Mouse (Mus musculus) erythroblast, adult 5-6 weeks (primary cell): Measurements from ENCODE around the gene Lin28b. TPM values are rescaled to one million over a fixed set of nuclear protein-coding genes. Genes with fewer than 3 reads are reported as not detected.
"Not testable (repeated sequence)": the region's sequence is repeated elsewhere in the genome, so short reads cannot be mapped to it uniquely, and the experiment has no call there.

Source experiments
- ATAC-seq: replicated peaks from 2 replicates; pipeline ENCODE4 v1.8.0; 2016; ENCODE audit warnings: moderate number of reproducible peaks, mild to moderate bottlenecking, moderate TSS enrichment, inconsistent platforms; ENCODE audit not compliant: poor library complexity, low FRiP score, severe bottlenecking
- total RNA-seq, 2 experiments: library from RNA; stranded (forward) in 1 of 2; stranded (reverse) in 1 of 2; fragments of 150-400 nt in 1 of 2; fragments of 200-764, 138-1000 nt in 1 of 2; gene quantifications; 2 replicates each; pipeline versions ENCODE4 v1.2.3 to v1.2.4; 2015 to 2017; ENCODE audit warnings: low replicate concordance in 2 of 2

Lin28b gene
- total RNA-seq, 2 experiments from 2014 or later: not detected

DNA sequence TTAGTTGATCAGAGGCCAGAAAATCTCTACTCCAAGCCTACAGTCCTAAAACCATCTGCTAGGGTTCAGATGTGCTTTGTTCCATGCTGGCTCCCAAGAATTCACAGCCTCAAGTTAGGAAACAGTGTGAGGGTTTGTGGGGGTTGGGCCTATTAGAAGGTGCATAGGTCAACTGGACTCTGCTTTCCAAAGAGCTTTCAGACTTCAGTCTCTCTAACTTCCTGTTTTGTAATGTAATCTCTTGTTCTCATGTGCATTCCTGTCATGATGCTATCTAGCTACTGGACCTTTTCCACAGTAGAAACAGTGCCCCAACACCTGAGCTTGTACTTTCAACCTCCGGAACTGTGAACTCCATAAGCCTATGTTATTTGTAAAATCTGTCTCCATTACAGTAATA lies 63.8 kb downstream of the Lin28b start:
- no peak for ATAC-seq

DNA sequence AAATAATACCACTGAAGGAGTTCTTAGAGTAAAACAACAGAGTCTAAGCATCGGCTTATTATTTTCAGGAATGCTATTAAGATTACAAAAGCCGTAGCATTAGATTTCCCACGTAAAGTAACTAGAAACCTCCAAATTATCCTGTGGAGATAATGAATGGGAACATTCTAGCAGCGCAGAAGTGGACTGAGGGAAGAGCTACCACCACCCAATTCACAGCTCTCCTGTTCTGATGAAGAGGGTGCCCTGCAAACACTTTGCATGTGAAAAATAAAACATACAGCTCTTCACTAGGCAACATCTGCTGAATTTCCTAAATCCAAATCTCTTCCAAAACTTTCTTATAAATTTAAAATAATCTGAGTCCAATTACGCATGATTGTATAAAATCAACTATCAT lies 74.1 kb downstream of the Lin28b start:
- no peak for ATAC-seq

DNA sequence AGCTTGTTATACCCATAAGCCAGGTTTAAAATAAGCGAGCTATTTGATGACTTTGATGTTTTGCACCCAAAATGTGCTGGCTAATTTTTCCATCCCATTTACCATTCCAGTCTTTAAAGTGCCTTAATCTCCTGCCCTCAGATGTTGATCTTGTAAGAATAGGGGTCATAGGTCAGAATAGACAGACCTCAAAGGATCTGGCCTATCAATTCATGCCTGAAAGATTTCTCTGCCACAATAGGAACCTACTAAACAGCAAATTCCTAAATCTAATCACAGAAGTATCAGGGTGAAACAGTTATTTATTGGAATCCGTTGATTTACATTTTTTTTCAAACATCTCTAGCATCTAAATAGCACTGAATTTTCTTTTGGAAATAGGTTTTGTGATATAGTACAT lies 74.5 kb downstream of the Lin28b start:
- no peak for ATAC-seq

DNA sequence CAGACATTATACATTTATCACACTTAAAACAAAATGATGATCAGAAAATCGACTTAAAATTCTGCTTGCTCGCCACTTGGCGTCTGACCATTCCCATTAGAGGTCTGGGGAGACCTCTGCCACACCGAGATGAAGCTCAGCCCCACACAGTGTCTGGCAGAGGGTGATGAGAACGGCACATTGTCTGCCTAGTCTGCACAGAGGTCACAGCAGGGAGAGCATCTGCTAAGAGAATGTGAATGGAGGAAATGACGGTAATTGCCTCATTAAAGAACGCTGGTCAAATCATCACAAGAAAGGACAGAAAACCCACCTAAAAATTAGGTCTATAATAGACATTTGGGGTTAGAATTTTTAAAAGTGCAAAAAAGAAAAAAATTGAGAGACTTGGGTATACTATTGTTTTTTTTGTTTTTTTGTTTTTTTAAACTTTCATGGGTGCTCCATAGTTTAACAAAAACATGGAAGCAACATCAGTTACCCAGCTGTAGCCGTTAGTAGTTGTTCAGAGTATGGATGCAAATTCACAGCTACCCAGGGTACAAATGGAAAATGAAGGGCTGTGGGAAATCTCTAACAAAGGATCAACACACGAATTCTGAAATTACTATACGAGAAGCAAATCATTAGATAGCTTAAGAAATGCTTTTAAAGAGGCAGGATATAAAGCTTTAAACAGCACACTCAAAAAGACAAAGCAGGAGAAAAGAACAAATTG lies 75.4 kb downstream of the Lin28b start:
- ATAC-seq: no peak

DNA sequence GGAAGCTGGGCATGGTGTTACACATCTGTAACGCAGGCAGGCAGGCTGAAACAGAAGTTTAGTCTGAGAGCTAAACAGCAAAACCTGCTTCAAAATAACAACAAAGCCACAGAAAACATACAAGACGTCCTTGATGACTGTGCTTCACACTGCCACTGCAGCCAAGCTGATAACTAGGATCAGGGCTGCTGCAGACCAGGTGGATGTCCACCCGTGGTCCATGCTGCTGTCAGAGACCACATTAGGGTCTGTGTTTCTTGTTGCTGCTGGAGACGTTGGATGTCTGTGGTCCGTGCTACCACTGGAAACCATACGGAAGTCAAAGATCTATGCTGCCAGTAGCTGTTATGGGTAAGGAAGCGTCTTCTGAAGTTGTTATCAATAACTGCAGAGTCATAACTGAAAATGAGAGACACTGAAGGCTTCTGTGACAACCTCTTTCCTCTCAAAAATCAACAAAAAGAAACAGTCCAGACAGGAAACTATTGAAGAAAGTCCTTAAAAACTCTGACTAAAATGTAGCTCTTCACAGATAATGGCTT lies 86.4 kb downstream of the Lin28b start:
- no peak for ATAC-seq

DNA sequence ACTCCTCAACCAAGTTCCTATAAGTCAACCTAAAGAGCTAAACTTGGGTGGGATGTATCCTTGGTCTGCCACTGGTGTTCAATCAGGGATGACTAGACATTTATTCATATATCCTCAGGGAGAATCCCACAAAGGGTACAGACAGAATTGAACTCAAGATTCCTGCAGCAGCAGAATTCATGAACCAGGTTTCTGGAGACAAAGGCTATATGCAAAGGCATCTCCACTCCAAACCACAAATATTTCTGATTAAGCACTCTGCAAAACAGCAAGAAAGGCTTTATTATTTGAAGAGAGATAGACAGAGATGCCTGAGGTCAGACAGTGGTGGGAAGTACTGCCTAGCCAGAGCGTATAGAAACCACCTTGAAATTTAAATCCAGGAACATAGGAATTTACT lies 88.0 kb downstream of the Lin28b start:
- ATAC-seq: no peak

DNA sequence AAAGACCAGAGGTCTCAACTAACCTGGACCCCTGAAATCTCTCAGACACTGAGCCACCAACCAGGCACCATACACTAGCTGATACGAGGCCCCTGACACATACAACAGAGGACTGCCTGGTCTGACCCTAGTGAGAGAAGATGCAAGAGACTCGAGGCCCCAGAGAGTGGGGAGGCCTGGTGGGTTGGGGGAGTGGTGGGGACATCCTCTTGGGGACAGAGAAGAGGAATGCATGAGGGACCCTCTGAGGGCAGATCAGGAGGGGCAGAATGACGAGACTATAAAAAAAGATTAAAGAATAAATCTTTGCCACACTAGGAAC lies 103.6 kb downstream of the Lin28b start:
- no peak for ATAC-seq

DNA sequence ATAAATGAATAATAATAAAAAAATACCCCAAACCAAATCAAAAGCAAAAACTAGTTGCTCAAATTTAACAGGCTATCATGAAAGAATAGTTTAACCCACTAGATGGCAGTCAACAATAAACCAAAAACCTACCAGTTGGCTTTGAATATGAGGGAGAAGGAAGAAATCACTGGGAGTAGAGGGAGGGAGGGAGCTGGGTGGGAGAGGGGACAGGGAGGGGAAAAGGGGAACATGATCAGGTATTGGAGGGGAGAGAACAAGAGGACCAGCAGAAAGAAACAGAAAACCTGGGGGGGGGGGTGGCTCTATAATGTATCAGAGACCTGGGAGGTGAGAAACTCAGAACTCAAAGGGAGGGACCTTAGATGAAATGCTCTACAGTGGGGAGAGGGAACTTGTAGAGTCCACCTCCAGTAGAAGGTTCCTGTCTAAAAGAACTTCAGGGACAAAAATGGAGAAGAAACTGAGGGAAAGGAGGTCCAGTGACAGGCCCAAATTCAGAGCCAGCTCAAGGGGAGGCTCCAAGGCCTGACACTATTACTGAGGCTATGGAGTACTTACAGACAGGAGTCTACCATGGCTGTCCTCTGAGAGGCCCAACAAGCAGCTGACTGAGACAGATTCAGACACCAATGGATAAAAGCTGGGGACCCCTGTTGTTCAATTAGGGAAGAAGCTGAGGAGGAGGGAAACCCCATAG lies 104.1 kb downstream of the Lin28b start:
- no peak for ATAC-seq

DNA sequence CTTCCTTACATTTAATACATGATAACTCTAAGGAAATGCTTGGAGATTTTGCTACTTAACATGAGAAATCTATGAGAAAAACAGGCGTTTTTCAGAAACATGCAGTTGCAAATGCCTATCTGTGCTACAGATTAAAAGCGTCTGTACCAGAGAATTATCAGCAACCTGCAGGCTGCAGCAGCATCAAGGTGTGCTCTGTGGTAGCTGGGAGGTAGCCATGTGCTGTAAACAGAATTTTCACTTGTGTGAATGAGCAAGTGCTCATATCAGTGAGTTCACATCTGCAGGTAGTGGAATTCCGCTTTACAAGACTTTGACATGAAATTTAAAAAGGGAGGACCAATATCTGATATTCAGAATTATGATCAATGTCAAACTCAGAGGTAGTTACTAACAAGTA lies 107.9 kb downstream of the Lin28b start:
- no peak for ATAC-seq

DNA sequence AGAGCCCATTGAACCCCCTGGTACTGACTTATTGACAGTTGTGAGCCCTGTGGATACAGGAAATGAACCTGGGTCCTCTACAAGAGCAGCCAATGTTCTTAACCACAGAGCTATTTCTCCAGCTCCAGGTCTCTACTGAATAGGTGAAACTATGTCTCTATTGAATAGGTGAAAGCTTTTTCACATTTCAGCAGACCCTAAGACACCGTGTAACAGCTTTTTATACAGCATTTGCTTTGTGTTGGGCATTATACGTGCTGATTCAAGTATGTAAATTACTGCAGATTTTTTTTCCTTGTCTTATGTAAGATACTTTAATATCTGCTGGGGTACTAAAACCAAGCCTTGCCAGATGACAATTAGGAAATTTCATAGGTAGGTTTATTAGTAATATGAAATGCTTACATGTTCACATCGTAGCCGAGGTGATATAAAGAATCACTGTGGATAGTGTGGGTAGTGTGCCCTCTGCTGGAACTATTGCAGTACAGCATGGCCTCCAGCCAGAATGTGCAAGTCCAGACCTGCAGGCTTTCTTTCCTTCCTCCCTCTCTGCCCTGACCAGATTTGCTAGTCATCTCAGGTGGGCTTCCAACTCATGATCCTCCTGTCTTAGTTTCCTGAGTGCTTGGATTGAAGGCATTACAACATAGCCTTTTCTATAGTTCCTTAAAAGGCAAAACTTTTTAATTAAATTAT lies 113.1 kb downstream of the Lin28b start:
- no peak for ATAC-seq

DNA sequence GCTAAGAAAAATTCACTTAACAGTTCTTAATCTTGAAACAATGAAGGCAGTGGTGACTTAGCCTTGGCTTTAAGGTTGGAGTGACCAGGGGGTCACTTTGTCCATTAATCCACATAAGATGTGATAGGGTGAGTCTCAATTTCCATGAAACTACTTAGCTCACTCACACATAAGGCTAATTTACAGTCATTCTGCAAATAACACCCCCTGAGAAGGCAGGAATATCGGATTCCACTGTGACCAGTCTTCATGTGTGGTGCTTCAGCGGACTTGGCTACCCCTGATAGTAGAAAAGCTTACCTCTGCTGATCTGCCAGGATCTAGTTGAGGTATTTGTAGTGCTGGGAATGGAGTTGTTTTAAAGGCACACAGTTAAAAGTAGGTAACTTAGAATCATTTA lies 115.7 kb downstream of the Lin28b start:
- no peak for ATAC-seq

DNA sequence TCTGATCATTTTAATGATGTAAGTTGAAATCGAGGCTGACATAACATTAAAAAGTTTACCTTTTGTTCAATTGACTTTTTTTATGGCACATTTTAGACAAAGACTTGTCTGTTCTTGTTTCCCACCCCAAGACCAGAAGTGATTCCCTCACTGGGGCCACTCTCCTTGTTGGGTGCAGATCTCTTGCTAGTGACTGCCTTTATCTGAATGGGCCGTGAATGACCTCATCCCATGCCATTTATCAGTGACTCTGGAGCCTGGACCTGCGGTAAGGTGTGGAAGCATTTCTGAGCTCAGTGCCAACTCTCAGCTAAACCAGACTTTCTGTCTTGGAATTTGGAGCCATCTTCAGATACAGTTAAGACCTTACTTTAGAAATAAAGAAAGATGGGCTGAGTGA lies 116.6 kb downstream of the Lin28b start:
- ATAC-seq: no peak

DNA sequence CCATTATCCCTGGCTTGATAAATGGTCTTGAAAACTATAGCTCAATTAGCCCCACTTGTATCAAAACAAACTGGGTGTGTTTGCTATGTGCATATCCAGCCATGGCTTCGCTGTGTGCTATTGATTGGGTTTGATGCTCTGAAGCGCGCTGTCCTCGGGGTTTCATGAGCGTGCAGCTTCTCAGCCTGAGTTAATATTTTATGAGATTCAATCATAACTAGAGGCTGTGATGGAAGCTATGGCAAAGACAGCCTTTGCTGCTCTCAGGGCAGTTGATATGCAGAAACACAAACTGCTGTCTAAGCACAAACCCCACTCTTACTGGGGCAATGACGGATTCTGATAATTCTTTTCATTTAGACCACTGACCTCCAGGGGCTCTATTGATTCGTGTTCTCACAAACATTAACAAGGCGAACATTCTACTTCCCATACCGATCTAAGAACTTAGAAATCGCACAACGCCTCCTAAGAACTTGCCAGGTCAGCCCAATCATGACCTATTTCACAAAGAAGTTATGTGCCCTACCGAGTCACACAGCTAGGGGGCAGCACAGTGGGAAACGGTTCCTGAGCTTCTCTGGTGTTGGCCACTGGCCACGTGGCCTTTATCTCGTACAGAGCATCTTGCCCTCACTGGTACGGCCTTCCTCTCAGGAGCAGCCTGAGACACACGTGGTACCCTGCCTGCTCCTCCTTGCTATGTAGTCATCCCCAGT lies 119.0 kb downstream of the Lin28b start:
- no peak; the same call in 1 of the 2 replicates for ATAC-seq

DNA sequence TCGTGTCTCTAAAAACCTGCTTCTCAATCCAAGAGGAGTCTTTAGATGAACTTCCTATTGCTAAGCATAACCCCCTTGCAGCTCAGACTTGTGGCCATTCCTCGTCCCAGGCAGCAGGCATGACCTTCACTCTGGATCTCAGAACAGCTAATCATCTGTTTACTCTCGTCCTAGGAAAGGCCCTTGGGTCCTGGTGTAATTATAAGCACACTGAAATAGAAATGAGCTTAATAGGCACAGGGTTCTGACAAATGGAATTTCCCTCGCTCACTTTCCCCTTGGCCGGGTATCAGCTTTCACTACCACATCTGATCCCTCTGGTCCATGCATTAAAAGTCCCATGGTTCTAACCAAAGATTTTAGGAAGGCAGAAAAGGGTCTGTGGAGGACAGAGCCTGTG lies 122.8 kb downstream of the Lin28b start:
- no peak for ATAC-seq

DNA sequence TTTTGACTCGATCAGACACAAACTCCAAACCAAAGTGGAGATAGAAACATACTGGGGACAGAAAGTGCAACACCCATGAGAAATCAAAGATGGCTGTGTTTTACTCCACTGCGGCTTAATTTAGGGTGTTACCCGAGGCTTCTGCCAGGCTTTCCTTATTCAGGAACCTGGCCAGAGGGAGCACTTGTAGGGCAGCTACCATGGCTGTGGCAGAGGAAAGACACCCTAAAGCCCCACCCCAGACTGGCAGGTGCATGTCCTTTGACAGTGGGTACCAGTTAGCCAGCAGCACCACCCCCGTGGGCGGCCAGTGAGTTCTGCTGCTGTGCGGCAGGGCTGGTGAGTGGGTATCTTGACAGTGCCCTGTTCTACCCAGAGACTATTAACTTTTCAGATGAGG lies 130.1 kb downstream of the Lin28b start:
- ATAC-seq: no peak

DNA sequence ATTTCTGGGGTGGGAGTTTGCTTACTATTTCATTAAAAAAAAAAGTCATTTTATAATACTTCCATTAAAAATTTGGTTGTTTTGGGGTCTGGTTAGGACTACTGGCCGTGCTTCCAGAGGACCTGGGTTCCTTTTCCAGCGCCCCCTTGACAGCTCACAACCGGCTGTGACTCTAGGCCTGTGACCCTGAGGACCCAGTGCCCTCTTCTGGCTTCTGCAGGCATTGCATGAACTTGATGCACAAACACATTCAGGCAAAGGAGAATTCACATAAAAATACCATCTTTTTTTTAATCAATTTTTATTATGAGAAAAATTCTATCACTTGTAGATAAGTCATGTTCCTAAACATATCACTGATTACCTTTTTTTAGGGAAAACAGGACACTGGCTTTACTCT lies 138.1 kb downstream of the Lin28b start:
- not testable (repeated sequence) for ATAC-seq

DNA sequence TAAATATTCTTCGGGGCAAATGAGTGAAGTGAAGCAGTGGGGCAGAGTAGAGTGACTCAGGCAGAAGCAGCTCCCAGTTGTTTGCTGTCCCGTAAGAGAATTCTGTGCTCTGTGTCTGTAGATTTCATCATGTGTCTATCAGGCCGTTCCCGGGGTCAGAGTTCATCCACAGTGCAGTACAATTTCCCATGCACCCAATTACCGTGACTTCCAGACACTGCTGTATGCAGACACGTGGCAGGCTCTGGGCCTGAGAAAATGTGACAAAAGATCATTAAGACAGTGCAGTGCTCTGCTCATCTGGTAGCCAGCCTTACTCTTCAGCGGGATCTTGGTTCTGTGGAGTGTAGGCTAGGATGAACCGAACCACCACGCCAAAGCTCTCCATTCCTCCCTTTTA lies 141.0 kb downstream of the Lin28b start:
- ATAC-seq: no peak

DNA sequence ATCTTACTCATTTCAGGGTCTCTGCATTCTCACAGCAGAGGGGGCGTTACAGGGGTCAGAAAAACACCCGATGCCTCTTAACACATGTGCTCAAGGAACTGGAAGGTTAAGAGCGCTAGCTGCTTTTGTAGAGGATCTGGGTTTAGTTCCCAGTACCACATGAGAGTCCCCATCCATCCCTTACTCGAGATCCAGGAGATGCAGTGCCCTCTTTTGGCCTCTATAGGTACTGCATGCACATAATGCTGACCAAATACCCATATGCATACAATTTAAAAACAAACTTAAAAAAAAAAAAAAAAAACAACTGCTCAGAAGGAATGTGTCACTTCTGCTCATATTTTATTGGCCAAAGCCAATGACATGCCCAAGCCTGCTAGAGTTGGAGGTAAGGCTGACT lies 141.8 kb downstream of the Lin28b start:
- ATAC-seq: no peak

DNA sequence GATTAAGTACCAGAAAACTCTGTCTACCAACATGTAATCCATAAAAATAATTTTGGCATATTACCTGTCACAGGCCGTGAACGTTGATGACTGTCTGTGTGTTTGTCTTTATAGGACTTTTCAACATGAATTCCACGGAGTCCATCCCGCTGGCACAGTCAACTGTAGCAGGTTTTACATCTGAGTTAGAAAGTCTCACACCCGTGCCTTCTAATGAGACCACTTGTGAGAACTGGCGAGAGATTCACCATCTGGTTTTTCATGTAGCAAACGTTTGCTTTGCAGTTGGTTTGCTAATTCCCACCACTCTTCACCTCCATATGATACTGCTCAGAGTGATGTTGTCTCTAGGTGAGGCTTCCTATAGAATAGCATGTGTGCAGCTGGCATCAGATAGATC lies 147.1 kb downstream of the Lin28b start:
- ATAC-seq: no peak
